Mouse (Mus musculus): Measurements from ENCODE around the gene Camta1.

DNA sequence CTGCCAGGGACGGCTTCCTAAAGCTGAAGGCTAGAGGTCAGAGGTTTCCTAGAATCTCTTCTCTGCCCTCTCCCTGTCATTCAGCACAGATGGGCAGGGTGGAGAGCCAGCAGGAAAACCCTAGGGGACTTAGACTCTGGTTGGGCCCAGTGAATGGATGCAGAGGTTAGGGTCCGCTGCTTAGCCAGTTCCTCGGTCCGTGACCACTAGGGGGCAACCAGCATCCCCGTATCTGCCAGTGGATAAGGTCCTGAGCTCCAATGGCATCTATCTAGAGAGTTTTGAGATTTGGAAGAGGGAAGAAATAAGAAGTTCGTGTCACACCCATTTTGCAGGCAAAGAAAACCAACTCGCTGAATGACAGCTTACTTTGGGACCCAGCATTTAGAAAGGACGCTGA is 251.4 kb downstream of the Camta1 start:
- TF ChIP-seq CTCF (IDR thresholded peaks at IDR 0.05; ENCODE audit: low read depth) (peak; percentile 81), EP300 (IDR thresholded peaks at IDR 0.05; ENCODE audit: low read depth) (no peak)
